Mouse (Mus musculus) lung, postnatal 10 days (tissue): ENCODE data around the gene Cenpb.

Source experiments
- DNase-seq: peaks from one replicate; pipeline ENCODE4 v3.0.0; 2021

Gene Cenpb

GRCm38 (mm10) chr2:131134826-131135400 is 45.0 kb downstream of the Cenpb start:
- DNase-seq = no peak

DNA sequence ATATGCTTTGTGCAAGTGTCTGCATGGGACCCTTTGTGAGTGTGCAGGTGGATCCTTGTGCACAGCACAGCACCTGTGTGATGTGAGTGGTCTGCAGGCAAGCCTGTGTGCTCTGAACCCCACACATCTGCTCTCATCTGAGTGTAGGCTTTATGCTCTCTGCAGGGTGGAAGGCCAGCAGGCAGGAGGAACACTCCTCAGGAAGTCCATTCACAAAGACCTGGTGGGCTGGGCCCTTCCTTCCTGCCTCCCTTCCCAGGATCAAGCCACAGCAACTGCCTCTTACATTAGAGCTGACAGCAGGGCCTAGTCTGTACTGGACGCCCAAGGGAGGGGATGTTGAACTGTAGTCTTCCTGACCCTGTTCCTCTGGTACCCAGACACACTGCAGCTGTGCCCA is 45.5 kb downstream of the Cenpb start:
- DNase-seq = peak; percentile 77

GRCm38 (mm10) chr2:131132930-131133547 is 46.8 kb downstream of the Cenpb start, which contains the start of gene Gm11037:
TSS of gene Gm11037 (plus strand) at chr2:131133497.
- DNase-seq = no peak

- no peak for DNase-seq
Observed at GRCm38 (mm10) chr2:131132111-131132888, 47.6 kb downstream of the Cenpb start.

- DNase-seq = no peak
Observed at GRCm38 (mm10) chr2:131130849-131131248, 49.0 kb downstream of the Cenpb start.

DNA sequence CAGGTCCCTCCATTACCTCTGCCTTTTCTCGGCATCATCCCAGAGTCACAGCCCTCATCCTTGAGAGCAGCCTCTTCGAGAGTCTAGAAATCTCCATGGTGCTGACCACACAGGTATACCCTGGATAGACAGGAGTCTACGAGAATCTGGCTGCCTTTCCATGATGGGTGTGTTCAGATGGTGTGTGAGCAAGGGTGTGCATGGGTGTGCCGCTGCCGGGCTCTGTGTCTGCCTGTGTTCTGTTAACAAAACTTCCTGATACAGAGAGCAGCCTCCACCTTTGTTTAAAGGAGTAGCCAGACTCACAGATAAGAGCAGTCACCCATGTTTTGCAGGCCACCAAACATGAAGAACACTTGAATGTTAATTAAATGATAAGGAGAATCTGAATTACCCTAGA is 50.0 kb downstream of the Cenpb start:
- peak; percentile 45 for DNase-seq

GRCm38 (mm10) chr2:131128636-131129157 is 51.2 kb downstream of the Cenpb start:
- DNase-seq = no peak

- DNase-seq = no peak
Observed at GRCm38 (mm10) chr2:131128211-131128610, 51.7 kb downstream of the Cenpb start.

GRCm38 (mm10) chr2:131127161-131127730 is 52.6 kb downstream of the Cenpb start, which contains the start of gene Hspa12b:
TSS of gene Hspa12b (plus strand) at chr2:131127280.
- peak; percentile 84 for DNase-seq

GRCm38 (mm10) chr2:131125964-131126815 is 53.7 kb downstream of the Cenpb start:
- no peak for DNase-seq
